Mouse (Mus musculus) limb, embryonic 13.5 days (tissue): ENCODE measurements around the gene Cacnb2. TPM values are rescaled to one million over a fixed set of nuclear protein-coding genes. Genes with fewer than 3 reads are reported as not detected.

Experiments used
- ATAC-seq: fragments of 200-750 bp; cut with Nextera tagmentation; 2 replicates; pipeline ENCODE4 v1.8.0; 2017; ENCODE audit warnings: low read depth, moderate number of reproducible peaks, moderate TSS enrichment; ENCODE audit not compliant: low FRiP score
- H3K27ac ChIP-seq: fragments of 300-500 bp; sonication (generic); 2 replicates; pipeline ENCODE4 v1.5.1; 2015; ENCODE audit warnings: inconsistent platforms, mild to moderate bottlenecking, moderate library complexity
- H3K27me3 ChIP-seq: fragments of 300-500 bp; sonication (generic); 2 replicates; pipeline ENCODE4 v1.6.1; 2015; ENCODE audit warnings: mild to moderate bottlenecking, inconsistent platforms
- H3K36me3 ChIP-seq: fragments of 300-500 bp; sonication (generic); 2 replicates; pipeline ENCODE4 v1.6.1; 2015; ENCODE audit warnings: inconsistent platforms, mild to moderate bottlenecking, moderate library complexity
- H3K4me1 ChIP-seq: fragments of 300-500 bp; sonication (generic); 2 replicates; pipeline ENCODE4 v1.6.1; 2015; ENCODE audit warnings: inconsistent platforms
- H3K4me2 ChIP-seq: fragments of 300-500 bp; sonication (generic); replicated peaks from 2 replicates; pipeline ENCODE4 v1.6.1; 2015; ENCODE audit warnings: inconsistent platforms, mild to moderate bottlenecking, moderate library complexity
- H3K4me3 ChIP-seq: fragments of 300-500 bp; sonication (generic); 2 replicates; pipeline ENCODE4 v1.5.1; 2015; ENCODE audit warnings: moderate library complexity, mild to moderate bottlenecking, inconsistent platforms
- H3K9ac ChIP-seq: fragments of 300-500 bp; sonication (generic); 2 replicates; pipeline ENCODE4 v1.6.1; 2015; ENCODE audit warnings: mild to moderate bottlenecking, inconsistent platforms
- H3K9me3 ChIP-seq: fragments of 300-500 bp; sonication (generic); 2 replicates; pipeline ENCODE4 v1.6.1; 2016; ENCODE audit warnings: inconsistent platforms
- WGBS: fragments of 180-500 bp; shearing (Covaris S2); methylation state at CpG from one replicate; pipeline ENCODE4 v1.1.7; 2015; 5-methylcytosine and 5-hydroxymethylcytosine counted together
- polyA plus RNA-seq: library from polyadenylated mRNA; unstranded; fragments of >200 nt; fragmentation: Nextera tagmentation; extraction: Ambion mirVana; gene quantifications from 2 replicates; pipeline ENCODE4 v1.2.1, GENCODE M21; 2015

Cacnb2 gene
- polyA plus RNA-seq, 1 experiment from 2014 or later: 2.3 TPM

- no peaks in the 10 kb centered on the region for H3K9me3 ChIP-seq
Observed at GRCm38 (mm10) chr2:14620120-14620853, 17.4 kb downstream of the Cacnb2 start.

GRCm38 (mm10) chr2:14620891-14621290 is 18.0 kb downstream of the Cacnb2 start:
- ATAC-seq: no peak

More at GRCm38 (mm10) chr2:14620120-14620853, 17.4 kb downstream of the Cacnb2 start:
- WGBS: 76% methylated on average over 6 of the region's 6 CpGs
- ATAC-seq: no peak
- no peaks in the 10 kb centered on the region for H3K4me1 ChIP-seq
- no peak overlapping the region for H3K27ac ChIP-seq
- no peak overlapping the region for H3K9ac ChIP-seq
- H3K4me2 ChIP-seq: no peak overlapping the region
- no peaks in the 10 kb centered on the region for H3K27me3 ChIP-seq
- H3K4me3 ChIP-seq: no peak overlapping the region
- H3K36me3 ChIP-seq: no peaks in the 10 kb centered on the region

GRCm38 (mm10) chr2:14623820-14624219 is 20.9 kb downstream of the Cacnb2 start:
- Histone ChIP-seq H3K36me3 (no peaks in the 10 kb centered on the region), H3K9ac (no peak overlapping the region), H3K4me2 (no peak overlapping the region), H3K27me3 (no peaks in the 10 kb centered on the region), H3K9me3 (no peaks in the 10 kb centered on the region), H3K4me1 (no peaks in the 10 kb centered on the region), H3K27ac (no peak overlapping the region), H3K4me3 (no peak overlapping the region)
- ATAC-seq: no peak
- 89% methylated on average over 5 of the region's 5 CpGs for WGBS

More at GRCm38 (mm10) chr2:14620891-14621290, 18.0 kb downstream of the Cacnb2 start:
- Histone ChIP-seq H3K9me3 (no peaks in the 10 kb centered on the region), H3K9ac (no peak overlapping the region), H3K4me3 (no peak overlapping the region), H3K27ac (no peak overlapping the region), H3K4me1 (no peaks in the 10 kb centered on the region), H3K27me3 (no peaks in the 10 kb centered on the region), H3K4me2 (no peak overlapping the region), H3K36me3 (no peaks in the 10 kb centered on the region)
- WGBS: 72% methylated on average over 4 of the region's 4 CpGs

- Histone ChIP-seq H3K27ac (no peak overlapping the region), H3K9ac (no peak overlapping the region), H3K4me1 (peaks cover 5% of the 10 kb centered on the region; the same call in 1 of the 2 replicates), H3K4me2 (no peak overlapping the region), H3K27me3 (no peaks in the 10 kb centered on the region), H3K4me3 (no peak overlapping the region), H3K9me3 (no peaks in the 10 kb centered on the region), H3K36me3 (no peaks in the 10 kb centered on the region)
- ATAC-seq: no peak
- 51% methylated on average over 9 of the region's 9 CpGs for WGBS
Observed at GRCm38 (mm10) chr2:14629814-14630492, 27.1 kb downstream of the Cacnb2 start.

GRCm38 (mm10) chr2:14631590-14631989 is 28.7 kb downstream of the Cacnb2 start:
- H3K4me2 ChIP-seq: no peak overlapping the region
- H3K27ac ChIP-seq: no peak overlapping the region
- H3K4me1 ChIP-seq: peaks cover 5% of the 10 kb centered on the region; the same call in 1 of the 2 replicates
- H3K9me3 ChIP-seq: no peaks in the 10 kb centered on the region
- H3K9ac ChIP-seq: no peak overlapping the region
- no peaks in the 10 kb centered on the region for H3K27me3 ChIP-seq
- no peak overlapping the region for H3K4me3 ChIP-seq
- 58% methylated on average over 1 of the region's 1 CpGs for WGBS
- H3K36me3 ChIP-seq: no peaks in the 10 kb centered on the region
- ATAC-seq: no peak

GRCm38 (mm10) chr2:14633202-14633601 is 30.3 kb downstream of the Cacnb2 start:
- H3K4me3 ChIP-seq: no peak overlapping the region
- H3K9me3 ChIP-seq: no peaks in the 10 kb centered on the region
- no peak overlapping the region for H3K27ac ChIP-seq
- no peak overlapping the region for H3K9ac ChIP-seq
- H3K36me3 ChIP-seq: no peaks in the 10 kb centered on the region
- 94% methylated on average over 2 of the region's 2 CpGs for WGBS
- ATAC-seq: no peak
- H3K4me2 ChIP-seq: no peak overlapping the region
- H3K27me3 ChIP-seq: no peaks in the 10 kb centered on the region
- peaks cover 5% of the 10 kb centered on the region; the same call in 1 of the 2 replicates for H3K4me1 ChIP-seq

GRCm38 (mm10) chr2:14639266-14639665 is 36.4 kb downstream of the Cacnb2 start:
- no peak for ATAC-seq
- Histone ChIP-seq H3K4me1 (peaks cover 13% of the 10 kb centered on the region), H3K4me3 (no peak overlapping the region), H3K27me3 (no peaks in the 10 kb centered on the region), H3K4me2 (no peak overlapping the region), H3K36me3 (no peaks in the 10 kb centered on the region), H3K9ac (no peak overlapping the region), H3K9me3 (no peaks in the 10 kb centered on the region), H3K27ac (no peak overlapping the region)
- WGBS: 39% methylated on average over 4 of the region's 4 CpGs

GRCm38 (mm10) chr2:14639877-14640276 is 37.0 kb downstream of the Cacnb2 start:
- Histone ChIP-seq H3K9me3 (no peaks in the 10 kb centered on the region), H3K27me3 (no peaks in the 10 kb centered on the region), H3K9ac (no peak overlapping the region), H3K4me2 (no peak overlapping the region), H3K4me3 (no peak overlapping the region), H3K36me3 (no peaks in the 10 kb centered on the region), H3K4me1 (peaks cover 13% of the 10 kb centered on the region), H3K27ac (no peak overlapping the region)
- WGBS: 59% methylated on average over 6 of the region's 6 CpGs
- no peak for ATAC-seq

- WGBS: 71% methylated on average over 2 of the region's 2 CpGs
- H3K36me3 ChIP-seq: no peaks in the 10 kb centered on the region
- ATAC-seq: no peak
Observed at GRCm38 (mm10) chr2:14641040-14641439, 38.2 kb downstream of the Cacnb2 start.

GRCm38 (mm10) chr2:14651268-14651667 is 48.4 kb downstream of the Cacnb2 start:
- Histone ChIP-seq H3K9ac (no peak overlapping the region), H3K9me3 (no peaks in the 10 kb centered on the region), H3K4me3 (no peak overlapping the region), H3K27ac (no peak overlapping the region), H3K4me1 (peaks cover 6% of the 10 kb centered on the region), H3K36me3 (no peaks in the 10 kb centered on the region), H3K27me3 (no peaks in the 10 kb centered on the region), H3K4me2 (no peak overlapping the region)
- WGBS: 75% methylated on average over 2 of the region's 2 CpGs
- 0 out of 2 replicates have a peak, but pooled peaks have one; percentile 44 for ATAC-seq

More at GRCm38 (mm10) chr2:14641040-14641439, 38.2 kb downstream of the Cacnb2 start:
- no peak overlapping the region for H3K4me3 ChIP-seq
- no peaks in the 10 kb centered on the region for H3K9me3 ChIP-seq
- H3K9ac ChIP-seq: no peak overlapping the region
- H3K4me1 ChIP-seq: peaks cover 13% of the 10 kb centered on the region
- H3K4me2 ChIP-seq: no peak overlapping the region
- H3K27ac ChIP-seq: no peak overlapping the region
- H3K27me3 ChIP-seq: no peaks in the 10 kb centered on the region

- Histone ChIP-seq H3K27me3 (no peaks in the 10 kb centered on the region), H3K9me3 (no peaks in the 10 kb centered on the region), H3K4me2 (no peak overlapping the region), H3K4me1 (no peaks in the 10 kb centered on the region; the same call in 1 of the 2 replicates), H3K4me3 (no peak overlapping the region), H3K27ac (no peak overlapping the region), H3K9ac (no peak overlapping the region), H3K36me3 (no peaks in the 10 kb centered on the region)
- no peak for ATAC-seq
- WGBS: 40% methylated on average over 4 of the region's 4 CpGs
Observed at GRCm38 (mm10) chr2:14656673-14657072, 53.8 kb downstream of the Cacnb2 start.

GRCm38 (mm10) chr2:14657205-14657844 is 54.4 kb downstream of the Cacnb2 start:
- H3K9me3 ChIP-seq: no peaks in the 10 kb centered on the region
- no peak overlapping the region for H3K27ac ChIP-seq
- no peak overlapping the region for H3K4me3 ChIP-seq
- H3K4me2 ChIP-seq: no peak overlapping the region
- H3K4me1 ChIP-seq: no peaks in the 10 kb centered on the region; the same call in 1 of the 2 replicates
- H3K27me3 ChIP-seq: no peaks in the 10 kb centered on the region
- no peak overlapping the region for H3K9ac ChIP-seq
- no peaks in the 10 kb centered on the region for H3K36me3 ChIP-seq
- 60% methylated on average over 3 of the region's 3 CpGs for WGBS
- ATAC-seq: no peak
